Mouse (Mus musculus) embryonic fibroblast, embryonic 13.5 days (primary cell): ENCODE measurements around the gene Togaram2. TPM values are rescaled to one million over a fixed set of nuclear protein-coding genes. Genes with fewer than 3 reads are reported as not detected.
A peak's percentile ranks its signal among the peaks of the same experiment; 100 is the strongest.

ENCODE experiments used
- H3K27ac ChIP-seq: 2 replicates; pipeline ENCODE4 v1.5.1; 2012; ENCODE audit warnings: low read length, control low read depth, inconsistent platforms; ENCODE audit not compliant: insufficient read depth
- H3K4me1 ChIP-seq: 2 replicates; pipeline ENCODE4 v1.6.1; 2011; ENCODE audit warnings: low read length; ENCODE audit not compliant: control insufficient read depth, insufficient read depth
- H3K4me3 ChIP-seq: 2 replicates; pipeline ENCODE4 v1.5.1; 2011; ENCODE audit warnings: mild to moderate bottlenecking, control low read depth, low read length; ENCODE audit not compliant: insufficient read depth
- CTCF ChIP-seq: IDR thresholded peaks from 2 replicates; pipeline ENCODE4 v1.5.1; 2011; ENCODE audit warnings: mild to moderate bottlenecking, control low read depth, low read length, moderate library complexity, borderline replicate concordance; ENCODE audit not compliant: insufficient read depth
- POLR2A ChIP-seq: IDR thresholded peaks from 2 replicates; pipeline ENCODE4 v1.6.1; 2011; ENCODE audit warnings: low read depth, mild to moderate bottlenecking, control low read depth, low read length, moderate library complexity
- polyA plus RNA-seq: library from polyadenylated mRNA; stranded (reverse); fragments of >200 nt; gene quantifications from 2 replicates; pipeline ENCODE4 v1.2.4, GENCODE M21; 2011; ENCODE audit warnings: low read depth; ENCODE audit not compliant: missing spikeins, insufficient read length

Gene Togaram2
- polyA plus RNA-seq, 1 experiment: not detected

DNA sequence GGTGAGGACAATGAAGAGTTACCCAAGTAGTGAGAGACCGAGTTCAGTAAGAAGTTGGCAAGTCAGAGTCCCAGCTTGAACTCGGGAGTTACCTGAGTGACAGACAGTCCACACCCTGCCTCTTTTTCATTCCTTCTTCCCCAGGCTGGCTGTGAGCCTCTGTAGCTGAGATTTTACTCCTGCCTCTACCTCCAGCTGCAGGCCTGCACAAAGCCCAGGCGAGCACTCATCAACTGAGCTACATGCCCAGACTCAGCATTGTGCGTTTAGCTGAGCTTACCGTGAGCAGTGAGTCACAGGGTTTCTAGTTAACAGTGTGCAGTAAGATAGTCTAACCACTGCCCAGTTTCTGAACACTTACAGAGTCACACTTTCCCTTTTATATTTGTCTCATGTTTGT lies 20.1 kb upstream of the Togaram2 start:
- H3K4me3 ChIP-seq: no peak overlapping the region
- H3K4me1 ChIP-seq: no peaks in the 10 kb centered on the region; the same call in 1 of the 2 replicates
- no peak for TF ChIP-seq POLR2A
- TF ChIP-seq CTCF: no peak
- H3K27ac ChIP-seq: 0 out of 2 replicates have a peak overlapping the region, but pooled peaks have one; percentile 16

DNA sequence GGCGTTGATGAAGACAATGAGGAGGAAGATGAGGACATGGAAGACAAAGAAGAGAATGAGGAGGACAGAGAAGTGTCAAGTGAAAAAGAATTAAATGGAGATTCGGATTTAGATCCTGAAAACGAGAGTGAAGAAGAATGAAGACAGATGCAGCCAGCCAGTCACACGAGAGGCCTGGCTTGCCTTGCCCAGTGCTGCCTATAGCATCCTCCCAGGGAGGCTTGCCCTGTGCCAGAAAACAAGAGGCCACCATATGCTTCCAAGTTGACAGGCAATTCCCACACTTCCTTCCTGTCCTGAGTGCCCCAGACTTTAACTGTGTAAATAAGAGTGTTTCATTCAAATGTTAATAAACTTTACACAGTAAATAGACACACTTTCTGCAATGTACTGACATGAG lies 15.5 kb upstream of the Togaram2 start:
- no peak overlapping the region for H3K4me3 ChIP-seq
- TF ChIP-seq CTCF (no peak), POLR2A (no peak)

DNA sequence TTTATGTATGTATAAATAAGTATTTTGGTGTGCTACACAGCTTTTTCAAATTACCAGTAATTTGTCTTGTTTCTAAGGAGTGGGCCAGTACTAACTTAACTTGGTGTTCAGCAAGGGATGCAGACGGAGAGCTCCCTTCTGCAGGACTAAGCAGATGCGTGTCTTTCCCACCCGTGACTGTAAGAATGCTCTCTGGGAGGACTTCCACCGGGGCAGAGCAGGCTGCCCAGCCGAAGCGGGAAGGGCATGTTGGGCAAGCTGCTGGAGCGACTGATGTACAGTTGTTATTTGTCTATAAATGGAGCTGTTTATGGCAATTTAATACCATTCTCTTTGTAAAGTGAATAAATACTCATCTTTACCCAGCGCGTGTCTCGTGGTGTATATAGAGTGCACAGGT lies 14.4 kb upstream of the Togaram2 start:
- Histone ChIP-seq H3K4me1 (peaks cover 2% of the 10 kb centered on the region; the same call in 1 of the 2 replicates), H3K27ac (no peak overlapping the region), H3K4me3 (no peak overlapping the region)
- TF ChIP-seq POLR2A (no peak), CTCF (no peak)

More for the DNA sequence above, 15.5 kb upstream of the Togaram2 start:
- Histone ChIP-seq H3K4me1 (peaks cover 2% of the 10 kb centered on the region), H3K27ac (no peak overlapping the region)

DNA sequence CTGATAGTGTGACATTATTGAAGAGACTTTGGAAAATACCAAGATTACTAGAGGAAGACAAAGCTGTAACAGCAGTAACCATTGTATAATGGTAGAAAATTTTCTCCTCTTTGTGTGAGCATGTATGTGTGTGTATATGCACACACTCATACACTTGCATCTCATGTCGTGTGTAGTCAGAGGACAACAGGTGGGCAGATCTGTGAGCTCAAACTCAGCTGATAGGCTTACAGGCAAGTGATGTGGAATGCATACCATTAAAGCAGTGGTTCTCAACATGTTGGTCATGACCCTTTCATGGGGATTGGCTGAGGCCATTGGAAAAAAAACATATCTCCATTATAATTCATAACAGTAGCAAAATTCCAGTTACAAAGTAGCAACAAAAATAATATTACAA lies 12.7 kb upstream of the Togaram2 start:
- TF ChIP-seq CTCF (no peak), POLR2A (no peak)
- H3K4me3 ChIP-seq: no peak overlapping the region

DNA sequence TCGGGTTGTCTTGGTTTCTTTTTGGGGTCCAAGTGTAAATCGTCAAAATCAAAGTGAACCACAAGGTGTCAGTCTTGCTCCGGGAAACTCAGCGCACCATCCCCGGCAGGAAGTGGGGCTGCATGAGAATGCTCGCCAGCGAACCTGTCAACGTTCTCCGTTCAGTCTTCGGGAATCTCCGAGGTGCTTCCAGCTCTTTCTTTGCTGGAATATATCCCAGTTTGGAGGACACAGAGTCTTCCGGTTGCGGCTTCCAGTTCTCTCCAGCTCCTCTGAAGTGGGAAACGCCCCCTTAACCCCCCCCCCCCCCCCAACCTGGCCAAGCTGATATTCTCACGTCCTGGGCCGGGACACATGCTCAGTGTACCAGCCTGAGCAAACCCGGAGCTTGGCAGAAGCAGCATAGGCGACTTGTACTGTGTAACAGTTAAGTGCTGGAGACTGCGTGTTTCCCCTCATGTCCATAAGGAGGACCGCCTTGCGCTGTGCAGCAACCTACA lies 10.3 kb upstream of the Togaram2 start:
- Histone ChIP-seq H3K4me1 (peaks cover 2% of the 10 kb centered on the region; the same call in 1 of the 2 replicates), H3K27ac (no peak overlapping the region), H3K4me3 (peak overlapping the region; percentile 4; the same call in 1 of the 2 replicates)
- peak; percentile 73; the same call in 1 of the 2 replicates for TF ChIP-seq CTCF
- no peak for TF ChIP-seq POLR2A

More for the DNA sequence above, 12.7 kb upstream of the Togaram2 start:
- Histone ChIP-seq H3K4me1 (peaks cover 2% of the 10 kb centered on the region; the same call in 1 of the 2 replicates), H3K27ac (no peak overlapping the region)

DNA sequence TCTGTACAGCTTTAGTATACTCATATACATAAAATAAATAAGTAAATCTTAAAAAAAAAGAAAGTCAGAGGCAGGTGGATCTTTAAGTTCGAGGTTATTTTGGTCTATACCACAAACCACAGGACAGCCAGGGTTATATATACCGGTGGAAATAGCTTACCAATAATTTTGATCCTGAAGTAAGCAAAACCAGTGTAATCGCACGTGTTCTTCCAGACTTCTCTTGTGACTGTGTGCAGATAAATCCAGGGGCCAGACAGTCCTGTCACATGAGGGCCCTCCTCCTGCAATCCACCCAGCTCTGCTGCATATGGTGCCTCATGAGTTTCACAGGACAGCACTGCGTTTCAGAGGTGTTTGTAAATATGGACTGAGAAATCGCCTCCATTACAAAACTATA lies 9.6 kb upstream of the Togaram2 start:
- Histone ChIP-seq H3K4me1 (peaks cover 2% of the 10 kb centered on the region; the same call in 1 of the 2 replicates), H3K4me3 (no peak overlapping the region), H3K27ac (no peak overlapping the region)
- no peak for TF ChIP-seq CTCF
- no peak for TF ChIP-seq POLR2A

DNA sequence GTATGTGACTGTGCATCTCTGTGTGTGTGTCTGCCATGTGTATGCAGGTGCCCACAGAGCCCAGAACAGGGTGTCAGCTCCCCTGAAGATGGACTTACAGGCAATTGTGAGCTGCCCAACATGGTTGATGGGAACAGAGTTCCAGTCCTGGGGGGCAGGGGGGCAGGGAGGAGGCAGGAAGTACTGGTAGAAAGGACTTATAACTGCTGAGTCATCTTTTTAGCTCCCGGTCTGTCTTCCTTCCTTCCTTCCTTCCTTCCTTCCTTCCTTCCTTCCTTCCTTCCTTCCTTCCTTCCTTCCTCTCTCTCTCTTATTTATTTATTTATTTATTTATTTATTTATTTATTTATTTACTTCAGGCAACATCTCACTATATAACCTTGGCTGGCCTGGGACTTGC lies 8.9 kb upstream of the Togaram2 start:
- TF ChIP-seq CTCF (no peak), POLR2A (no peak)
- Histone ChIP-seq H3K4me1 (peaks cover 2% of the 10 kb centered on the region; the same call in 1 of the 2 replicates), H3K4me3 (no peak overlapping the region), H3K27ac (no peak overlapping the region)

DNA sequence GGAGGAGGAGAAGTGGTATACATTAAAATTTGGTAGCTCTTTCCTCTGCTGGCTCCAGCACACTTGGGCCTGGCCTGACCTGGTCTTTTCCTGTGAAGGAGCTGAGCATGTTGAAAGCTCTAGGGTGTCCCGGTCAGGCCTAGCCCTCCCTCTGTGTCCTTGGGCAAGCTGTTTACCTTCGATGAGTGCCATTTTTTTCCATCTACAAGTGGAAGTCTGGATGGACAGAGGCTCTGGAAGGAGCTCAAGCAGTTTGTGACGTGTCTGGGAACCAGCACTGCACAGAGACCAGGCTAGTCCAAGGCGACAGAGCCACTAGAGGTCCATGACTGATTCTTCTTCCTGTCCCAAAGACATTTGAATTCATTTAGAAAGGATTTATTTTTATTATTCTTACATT lies 7.9 kb upstream of the Togaram2 start:
- no peak for TF ChIP-seq POLR2A
- Histone ChIP-seq H3K4me1 (peaks cover 2% of the 10 kb centered on the region; the same call in 1 of the 2 replicates), H3K27ac (no peak overlapping the region), H3K4me3 (no peak overlapping the region)

DNA sequence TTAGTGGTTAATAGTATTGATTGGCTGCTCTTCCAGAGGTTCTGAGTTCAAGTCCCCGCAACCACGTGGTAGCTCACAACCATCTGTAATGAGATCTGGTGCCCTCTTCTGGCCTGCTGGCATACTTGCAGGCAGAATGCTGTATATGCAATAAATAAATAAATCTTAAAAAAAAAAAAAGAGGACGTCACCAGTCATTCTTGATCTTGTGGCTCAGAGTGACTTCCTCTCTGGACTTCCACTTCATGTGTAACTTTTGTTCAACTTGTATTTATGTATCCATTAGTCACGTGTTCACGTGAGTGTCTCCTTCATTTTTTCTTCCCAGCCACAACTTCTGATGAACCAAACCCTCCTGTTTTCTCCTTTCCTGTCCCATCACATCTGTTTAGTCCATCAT lies 3.5 kb upstream of the Togaram2 start:
- H3K4me3 ChIP-seq: no peak overlapping the region
- TF ChIP-seq POLR2A (no peak), CTCF (no peak)
- H3K27ac ChIP-seq: no peak overlapping the region
- H3K4me1 ChIP-seq: no peaks in the 10 kb centered on the region

DNA sequence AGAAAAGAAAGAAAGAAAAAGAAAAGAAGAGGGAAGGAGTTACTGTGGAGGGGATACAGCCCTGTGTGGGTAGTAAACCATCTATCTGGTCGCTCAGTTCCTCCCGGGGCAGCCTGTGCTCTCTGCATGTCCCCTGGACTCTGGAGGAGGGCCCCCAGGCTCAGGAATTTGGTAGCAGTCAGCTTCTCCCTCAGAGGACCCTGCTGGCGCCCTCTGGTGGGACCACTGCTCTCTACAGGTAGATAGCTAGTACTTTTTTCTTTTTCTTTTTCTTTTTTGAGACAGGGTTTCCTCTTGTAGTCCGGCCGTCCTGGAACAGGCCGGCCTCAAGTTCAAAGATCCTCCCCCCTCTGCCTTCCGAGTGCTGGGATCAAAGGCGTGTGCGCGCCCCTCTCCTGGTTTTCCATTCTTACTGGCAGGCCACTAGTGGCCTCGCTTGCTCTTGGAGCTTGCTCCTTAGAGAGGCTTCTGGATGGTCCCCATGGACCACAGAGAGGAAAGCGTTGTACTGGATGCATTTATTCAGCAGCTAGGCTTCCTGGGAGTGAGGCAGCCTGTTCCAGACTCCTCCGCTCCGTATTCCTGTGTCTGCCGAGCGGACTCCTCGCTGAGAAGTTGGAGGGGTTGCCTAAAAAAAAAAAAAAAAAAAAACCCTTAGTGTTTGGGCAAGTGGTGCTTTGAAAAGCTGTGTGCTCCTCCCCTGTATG lies 1.1 kb upstream of the Togaram2 start:
- H3K27ac ChIP-seq: no peak overlapping the region
- H3K4me3 ChIP-seq: no peak overlapping the region
- no peaks in the 10 kb centered on the region for H3K4me1 ChIP-seq
- TF ChIP-seq CTCF: no peak
- TF ChIP-seq POLR2A: no peak

DNA sequence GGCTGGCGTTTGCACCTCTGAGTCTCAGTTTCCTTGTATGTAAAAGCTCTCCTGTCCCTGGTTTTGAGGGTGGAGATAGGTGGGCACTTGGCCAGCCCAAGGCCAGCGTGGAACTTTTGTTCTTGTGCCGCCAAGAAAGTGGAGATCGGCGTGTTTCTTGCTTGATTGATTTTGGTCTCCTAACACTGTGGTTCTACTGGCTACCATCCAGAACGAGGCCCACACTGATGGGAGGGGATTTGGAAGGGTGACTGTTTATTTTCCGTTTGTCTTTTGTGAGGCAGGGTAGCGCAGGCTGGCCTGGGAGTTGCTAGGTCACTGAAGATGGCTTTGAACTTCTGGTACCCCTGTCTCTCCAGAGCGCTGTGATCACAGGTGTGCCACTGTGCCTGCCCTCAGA lies 875 bp downstream of the Togaram2 start:
- H3K4me1 ChIP-seq: no peaks in the 10 kb centered on the region
- no peak overlapping the region for H3K27ac ChIP-seq
- no peak overlapping the region for H3K4me3 ChIP-seq
- no peak for TF ChIP-seq CTCF
- no peak for TF ChIP-seq POLR2A
